Mouse (Mus musculus): ENCODE results near the gene Skap1.
A peak's percentile ranks its signal among the peaks of the same experiment; 100 is the strongest.

The Skap1 gene

DNA sequence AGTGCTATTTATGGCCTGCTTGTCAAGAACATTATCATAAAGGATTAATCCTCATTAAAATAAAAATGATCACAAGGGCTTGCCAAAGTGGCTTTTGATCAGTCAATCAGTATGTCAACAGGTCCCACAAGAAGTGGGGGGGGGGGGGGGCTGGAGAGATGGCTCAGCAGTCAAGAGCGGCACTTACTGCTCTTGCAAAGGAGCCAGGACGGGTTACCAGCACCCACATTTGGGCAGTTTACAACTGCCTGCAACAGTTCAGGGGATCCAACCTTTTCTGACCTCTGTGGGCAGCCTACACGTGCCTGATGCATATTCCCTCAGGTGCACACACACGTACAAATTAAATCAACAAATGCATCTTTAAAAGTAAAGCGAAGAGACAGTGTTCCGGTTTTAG, 141.1 kb downstream of the Skap1 start:
- Histone ChIP-seq H3K36me3 (ENCODE audit: insufficient read depth, low read length) (no peaks in the 10 kb centered on the region), H3K4me3 (replicated peaks; ENCODE audit: low read length) (no peak overlapping the region), H3K27me3 (ENCODE audit: insufficient read depth, low read length) (peaks cover 3% of the 10 kb centered on the region; the same call in 1 of the 2 replicates), H3K4me1 (replicated peaks; ENCODE audit: low read depth, low read length) (peaks cover 7% of the 10 kb centered on the region), H3K9me3 (ENCODE audit: low read length) (no peaks in the 10 kb centered on the region)
- TF ChIP-seq NANOG (IDR thresholded peaks at IDR 0.05; ENCODE audit: borderline replicate concordance, low read length) (no peak), POU5F1 (IDR thresholded peaks at IDR 0.05; ENCODE audit: borderline replicate concordance, low read length) (no peak), CTCF (conservative IDR thresholded peaks at IDR 0.05; ENCODE audit: low read length) (no peak)

DNA sequence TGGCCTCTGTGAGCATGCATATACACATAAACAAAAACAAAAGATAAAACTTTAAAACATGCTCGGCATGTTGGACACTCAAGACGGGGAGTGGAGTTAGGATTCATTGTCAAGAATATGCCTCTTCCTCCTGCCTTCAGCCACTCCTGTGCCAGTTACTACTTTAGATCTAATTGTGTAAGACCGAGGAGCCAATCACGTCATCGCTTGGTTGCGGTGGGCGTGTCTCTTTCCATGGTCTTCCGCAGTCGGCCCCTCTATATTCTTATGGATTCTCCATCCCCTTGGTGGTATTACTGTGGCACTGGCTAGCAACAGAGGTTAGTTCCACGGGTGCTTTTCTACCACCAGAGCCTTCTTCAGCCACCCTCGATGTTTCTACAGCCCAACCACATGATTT, 148.2 kb downstream of the Skap1 start:
- Histone ChIP-seq H3K4me1 (replicated peaks; ENCODE audit: low read depth, low read length) (peaks cover 6% of the 10 kb centered on the region), H3K36me3 (ENCODE audit: insufficient read depth, low read length) (no peaks in the 10 kb centered on the region), H3K4me3 (replicated peaks; ENCODE audit: low read length) (no peak overlapping the region), H3K9me3 (ENCODE audit: low read length) (no peaks in the 10 kb centered on the region), H3K27me3 (ENCODE audit: insufficient read depth, low read length) (no peaks in the 10 kb centered on the region)
- TF ChIP-seq CTCF (conservative IDR thresholded peaks at IDR 0.05; ENCODE audit: low read length) (no peak), POU5F1 (IDR thresholded peaks at IDR 0.05; ENCODE audit: borderline replicate concordance, low read length) (no peak), NANOG (IDR thresholded peaks at IDR 0.05; ENCODE audit: borderline replicate concordance, low read length) (no peak)

DNA sequence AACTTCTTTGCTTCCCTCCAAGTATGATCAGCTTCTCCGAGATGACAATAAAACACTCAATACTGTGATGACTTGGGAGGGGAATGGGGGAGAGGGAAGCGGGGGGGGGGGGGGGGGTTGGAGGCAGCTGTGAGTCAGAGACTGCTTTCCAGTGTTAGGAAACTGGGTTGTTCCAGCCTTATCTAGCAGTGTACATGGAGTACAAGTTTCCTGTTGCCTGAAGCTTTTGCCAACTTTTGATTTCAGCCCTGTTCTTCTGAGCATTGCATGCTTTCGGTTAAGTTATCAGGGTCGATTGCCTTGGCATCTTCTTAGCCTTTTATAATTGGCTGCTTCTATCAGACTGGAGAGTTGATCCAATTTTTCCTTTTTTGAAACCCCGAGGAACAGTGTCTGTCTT, 152.4 kb downstream of the Skap1 start:
- H3K27me3 ChIP-seq (ENCODE audit: insufficient read depth, low read length), result no peaks in the 10 kb centered on the region
- TF ChIP-seq CTCF (conservative IDR thresholded peaks at IDR 0.05; ENCODE audit: low read length), result no peak
- no peak for TF ChIP-seq POU5F1 (IDR thresholded peaks at IDR 0.05; ENCODE audit: borderline replicate concordance, low read length)
- TF ChIP-seq NANOG (IDR thresholded peaks at IDR 0.05; ENCODE audit: borderline replicate concordance, low read length), result no peak
- peaks cover 11% of the 10 kb centered on the region for H3K4me1 ChIP-seq (replicated peaks; ENCODE audit: low read depth, low read length)
- H3K36me3 ChIP-seq (ENCODE audit: insufficient read depth, low read length), result no peaks in the 10 kb centered on the region
- H3K9me3 ChIP-seq (ENCODE audit: low read length), result no peaks in the 10 kb centered on the region
- H3K4me3 ChIP-seq (replicated peaks; ENCODE audit: low read length), result no peak overlapping the region

DNA sequence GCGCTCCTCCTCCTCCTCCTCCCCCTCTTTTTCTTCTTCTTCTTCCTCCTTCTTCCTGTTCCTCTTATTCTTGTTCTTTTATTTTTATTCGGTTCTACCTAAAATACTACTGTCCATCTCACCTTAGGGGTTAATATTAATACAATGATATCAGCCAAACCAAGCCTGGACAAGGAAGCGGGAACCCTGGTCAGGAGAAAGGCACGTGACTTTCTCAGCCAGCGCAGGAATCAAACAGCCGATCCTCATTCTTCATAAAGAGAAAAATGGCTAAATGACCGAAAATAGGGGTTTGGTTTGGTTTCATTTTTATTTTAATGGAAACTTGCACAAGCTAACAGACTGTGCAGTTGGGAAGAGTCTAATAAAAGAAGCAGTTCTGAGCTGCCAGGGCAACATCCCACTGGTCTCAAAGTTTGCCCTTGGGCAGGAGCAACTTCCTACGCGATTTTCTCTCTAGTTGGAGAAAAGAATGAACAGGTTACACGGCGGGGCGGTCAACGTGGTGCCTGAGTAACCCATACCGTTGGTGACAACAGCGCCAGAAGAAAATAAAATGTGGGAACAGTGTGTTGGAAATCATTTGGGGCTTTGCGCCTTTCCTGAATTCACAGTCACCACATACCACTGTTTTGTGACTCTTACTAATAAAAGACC, 154.5 kb downstream of the Skap1 start:
- Histone ChIP-seq H3K4me1 (replicated peaks; ENCODE audit: low read depth, low read length) (peaks cover 28% of the 10 kb centered on the region), H3K36me3 (ENCODE audit: insufficient read depth, low read length) (no peaks in the 10 kb centered on the region), H3K27me3 (ENCODE audit: insufficient read depth, low read length) (no peaks in the 10 kb centered on the region), H3K9me3 (ENCODE audit: low read length) (no peaks in the 10 kb centered on the region), H3K4me3 (replicated peaks; ENCODE audit: low read length) (no peak overlapping the region)
- TF ChIP-seq CTCF (conservative IDR thresholded peaks at IDR 0.05; ENCODE audit: low read length), result no peak
- no peak for TF ChIP-seq POU5F1 (IDR thresholded peaks at IDR 0.05; ENCODE audit: borderline replicate concordance, low read length)
- TF ChIP-seq NANOG (IDR thresholded peaks at IDR 0.05; ENCODE audit: borderline replicate concordance, low read length), result no peak

DNA sequence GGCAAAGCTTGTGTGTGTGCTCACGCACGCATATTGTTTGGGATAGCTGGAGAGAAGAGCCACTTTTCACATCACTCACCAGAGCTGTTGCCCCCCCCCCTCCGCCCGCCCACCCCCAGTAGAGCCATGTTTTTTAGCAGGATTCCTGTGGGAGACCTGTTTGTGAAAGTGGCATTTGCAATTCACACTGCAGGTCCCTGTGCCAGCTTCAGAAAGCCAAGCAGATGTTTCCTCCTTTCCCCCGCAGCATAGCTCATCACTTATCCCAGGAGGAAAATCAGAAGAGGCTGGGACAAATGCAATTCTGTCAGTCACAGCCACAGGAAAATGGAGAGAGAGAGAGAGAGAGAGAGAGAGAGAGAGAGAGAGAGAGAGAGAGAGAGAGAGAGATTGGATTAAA, 155.2 kb downstream of the Skap1 start:
- Histone ChIP-seq H3K9me3 (ENCODE audit: low read length) (no peaks in the 10 kb centered on the region), H3K4me1 (replicated peaks; ENCODE audit: low read depth, low read length) (peaks cover 28% of the 10 kb centered on the region), H3K4me3 (replicated peaks; ENCODE audit: low read length) (no peak overlapping the region), H3K36me3 (ENCODE audit: insufficient read depth, low read length) (no peaks in the 10 kb centered on the region), H3K27me3 (ENCODE audit: insufficient read depth, low read length) (no peaks in the 10 kb centered on the region)
- no peak for TF ChIP-seq CTCF (conservative IDR thresholded peaks at IDR 0.05; ENCODE audit: low read length)
- TF ChIP-seq POU5F1 (IDR thresholded peaks at IDR 0.05; ENCODE audit: borderline replicate concordance, low read length), result no peak
- TF ChIP-seq NANOG (IDR thresholded peaks at IDR 0.05; ENCODE audit: borderline replicate concordance, low read length), result no peak

DNA sequence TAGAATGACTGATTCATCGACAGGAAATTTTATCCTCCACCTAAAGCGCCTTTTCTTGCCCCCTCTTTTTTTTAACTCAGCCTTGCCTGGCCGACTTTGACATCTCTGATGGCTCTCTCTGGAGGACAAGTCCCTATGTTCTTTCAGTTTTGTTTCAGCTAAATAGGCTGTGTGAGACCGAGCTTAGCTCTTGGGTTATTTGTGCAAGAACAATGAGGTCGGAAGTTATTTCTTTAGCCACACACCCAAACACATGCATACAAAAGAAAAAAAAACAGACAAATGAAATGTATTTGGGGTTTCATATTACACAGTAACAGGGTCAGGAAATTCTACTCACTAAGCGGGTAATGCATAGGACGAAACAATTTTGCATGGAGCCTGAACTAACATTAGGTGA, 155.6 kb downstream of the Skap1 start:
- no peak for TF ChIP-seq NANOG (IDR thresholded peaks at IDR 0.05; ENCODE audit: borderline replicate concordance, low read length)
- TF ChIP-seq CTCF (conservative IDR thresholded peaks at IDR 0.05; ENCODE audit: low read length), result no peak
- no peak for TF ChIP-seq POU5F1 (IDR thresholded peaks at IDR 0.05; ENCODE audit: borderline replicate concordance, low read length)

DNA sequence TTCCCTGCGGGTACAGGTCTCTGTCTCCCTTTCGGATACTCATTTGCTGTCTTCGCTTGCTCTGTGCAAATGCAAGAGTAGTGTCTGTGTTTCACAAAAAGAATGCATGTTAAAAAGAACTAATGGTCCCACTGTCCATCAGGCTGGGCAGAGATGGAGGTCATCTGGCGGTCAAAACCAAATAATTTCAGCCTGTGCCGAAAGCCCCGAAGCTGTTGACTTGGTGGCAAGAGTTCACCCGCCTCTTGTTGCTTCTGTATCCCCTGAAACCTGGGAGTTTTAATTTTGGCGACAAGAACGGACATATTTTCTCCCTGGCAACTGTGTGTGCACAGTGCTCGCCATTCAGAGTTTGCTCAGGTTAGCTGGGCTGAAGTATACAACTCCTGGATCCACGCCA, 156.3 kb downstream of the Skap1 start:
- Histone ChIP-seq H3K27me3 (ENCODE audit: insufficient read depth, low read length) (no peaks in the 10 kb centered on the region), H3K4me1 (replicated peaks; ENCODE audit: low read depth, low read length) (peaks cover 28% of the 10 kb centered on the region), H3K36me3 (ENCODE audit: insufficient read depth, low read length) (no peaks in the 10 kb centered on the region), H3K9me3 (ENCODE audit: low read length) (no peaks in the 10 kb centered on the region), H3K4me3 (replicated peaks; ENCODE audit: low read length) (no peak overlapping the region)
- TF ChIP-seq POU5F1 (IDR thresholded peaks at IDR 0.05; ENCODE audit: borderline replicate concordance, low read length), result no peak
- TF ChIP-seq NANOG (IDR thresholded peaks at IDR 0.05; ENCODE audit: borderline replicate concordance, low read length), result no peak
- TF ChIP-seq CTCF (conservative IDR thresholded peaks at IDR 0.05; ENCODE audit: low read length), result no peak

More for the DNA sequence above, 155.6 kb downstream of the Skap1 start:
- Histone ChIP-seq H3K4me3 (replicated peaks; ENCODE audit: low read length) (no peak overlapping the region), H3K4me1 (replicated peaks; ENCODE audit: low read depth, low read length) (peaks cover 28% of the 10 kb centered on the region), H3K27me3 (ENCODE audit: insufficient read depth, low read length) (no peaks in the 10 kb centered on the region), H3K9me3 (ENCODE audit: low read length) (no peaks in the 10 kb centered on the region), H3K36me3 (ENCODE audit: insufficient read depth, low read length) (no peaks in the 10 kb centered on the region)

DNA sequence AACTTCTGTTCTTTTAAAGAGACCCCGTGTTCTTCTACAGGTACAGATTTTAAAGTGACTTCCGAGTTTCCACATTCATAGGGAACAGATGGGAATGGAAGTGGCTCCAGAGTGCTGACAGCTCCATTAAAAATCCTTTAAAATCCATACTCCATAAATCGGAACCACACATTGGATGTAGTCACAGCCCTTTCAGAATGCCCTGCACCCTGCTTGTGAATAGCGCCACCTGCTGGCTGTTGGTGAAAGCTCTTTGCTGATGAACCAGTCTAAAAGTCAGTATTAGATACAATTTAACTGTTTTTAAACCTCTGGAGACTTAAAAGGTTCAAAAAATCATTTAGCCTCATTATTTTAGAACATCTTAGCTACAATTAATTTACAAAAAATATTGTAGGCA, 156.8 kb downstream of the Skap1 start:
- TF ChIP-seq CTCF (conservative IDR thresholded peaks at IDR 0.05; ENCODE audit: low read length), result peak; percentile 85
- no peak for TF ChIP-seq POU5F1 (IDR thresholded peaks at IDR 0.05; ENCODE audit: borderline replicate concordance, low read length)
- H3K4me3 ChIP-seq (replicated peaks; ENCODE audit: low read length), result no peak overlapping the region

DNA sequence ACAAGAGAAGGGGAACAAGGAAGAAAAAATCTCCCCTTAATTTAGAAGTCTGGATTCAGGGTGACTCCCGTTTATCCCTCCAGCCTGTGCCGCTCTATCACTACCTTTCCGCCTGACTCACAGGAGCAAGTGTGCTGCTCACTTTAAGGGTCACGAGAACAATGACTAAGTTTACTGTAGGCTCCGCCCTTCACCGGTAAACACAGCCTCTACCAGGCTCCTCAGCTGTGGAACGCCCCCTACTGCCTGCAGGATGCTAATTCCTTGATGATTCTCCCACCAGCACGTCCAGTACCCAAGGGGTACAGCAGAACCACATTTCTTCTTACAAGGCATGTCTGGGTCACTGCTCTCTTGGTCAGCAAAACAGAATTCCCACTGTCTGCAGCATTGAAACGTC, 158.4 kb downstream of the Skap1 start:
- Histone ChIP-seq H3K9me3 (ENCODE audit: low read length) (no peaks in the 10 kb centered on the region), H3K27me3 (ENCODE audit: insufficient read depth, low read length) (no peaks in the 10 kb centered on the region), H3K4me3 (replicated peaks; ENCODE audit: low read length) (0 out of 2 replicates have a peak overlapping the region, but pooled peaks have one; percentile 21), H3K36me3 (ENCODE audit: insufficient read depth, low read length) (no peaks in the 10 kb centered on the region), H3K4me1 (replicated peaks; ENCODE audit: low read depth, low read length) (peaks cover 28% of the 10 kb centered on the region)
- peak; percentile 68 for TF ChIP-seq CTCF (conservative IDR thresholded peaks at IDR 0.05; ENCODE audit: low read length)
- no peak for TF ChIP-seq NANOG (IDR thresholded peaks at IDR 0.05; ENCODE audit: borderline replicate concordance, low read length)

More for the DNA sequence above, 156.8 kb downstream of the Skap1 start:
- H3K36me3 ChIP-seq (ENCODE audit: insufficient read depth, low read length), result no peaks in the 10 kb centered on the region
- H3K27me3 ChIP-seq (ENCODE audit: insufficient read depth, low read length), result no peaks in the 10 kb centered on the region
- H3K4me1 ChIP-seq (replicated peaks; ENCODE audit: low read depth, low read length), result peaks cover 28% of the 10 kb centered on the region
- no peaks in the 10 kb centered on the region for H3K9me3 ChIP-seq (ENCODE audit: low read length)

Data from E14TG2a.4 (cell line).